Mouse (Mus musculus): Measurements from ENCODE around the gene Ebf1.

DNA sequence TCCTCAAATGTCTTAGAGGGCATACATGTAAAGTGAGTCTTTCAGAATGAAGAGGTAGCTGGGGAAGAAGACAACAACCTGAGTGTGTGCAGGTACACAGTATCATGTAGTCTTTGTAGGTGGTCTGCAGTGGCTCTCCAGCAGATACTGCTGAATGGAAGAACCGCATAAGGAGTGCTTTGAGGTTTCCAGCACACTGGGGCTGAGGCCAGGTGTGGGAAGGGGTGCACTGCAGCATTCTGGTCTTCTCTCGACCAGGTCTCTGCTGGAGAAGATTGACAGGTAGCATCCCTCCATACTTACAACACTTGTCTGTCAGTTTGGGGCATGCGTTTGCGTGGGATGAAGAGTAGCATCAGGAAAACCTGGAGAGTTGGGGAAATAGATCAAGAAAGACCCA lies 104.9 kb downstream of the Ebf1 start:
- TF ChIP-seq CTCF (IDR thresholded peaks at IDR 0.05; ENCODE audit: low read depth) (no peak), EP300 (optimal IDR thresholded peaks at IDR 0.05) (no peak)

Measured in stomach, postnatal 0 days (tissue).